In the genomic region with DNA sequence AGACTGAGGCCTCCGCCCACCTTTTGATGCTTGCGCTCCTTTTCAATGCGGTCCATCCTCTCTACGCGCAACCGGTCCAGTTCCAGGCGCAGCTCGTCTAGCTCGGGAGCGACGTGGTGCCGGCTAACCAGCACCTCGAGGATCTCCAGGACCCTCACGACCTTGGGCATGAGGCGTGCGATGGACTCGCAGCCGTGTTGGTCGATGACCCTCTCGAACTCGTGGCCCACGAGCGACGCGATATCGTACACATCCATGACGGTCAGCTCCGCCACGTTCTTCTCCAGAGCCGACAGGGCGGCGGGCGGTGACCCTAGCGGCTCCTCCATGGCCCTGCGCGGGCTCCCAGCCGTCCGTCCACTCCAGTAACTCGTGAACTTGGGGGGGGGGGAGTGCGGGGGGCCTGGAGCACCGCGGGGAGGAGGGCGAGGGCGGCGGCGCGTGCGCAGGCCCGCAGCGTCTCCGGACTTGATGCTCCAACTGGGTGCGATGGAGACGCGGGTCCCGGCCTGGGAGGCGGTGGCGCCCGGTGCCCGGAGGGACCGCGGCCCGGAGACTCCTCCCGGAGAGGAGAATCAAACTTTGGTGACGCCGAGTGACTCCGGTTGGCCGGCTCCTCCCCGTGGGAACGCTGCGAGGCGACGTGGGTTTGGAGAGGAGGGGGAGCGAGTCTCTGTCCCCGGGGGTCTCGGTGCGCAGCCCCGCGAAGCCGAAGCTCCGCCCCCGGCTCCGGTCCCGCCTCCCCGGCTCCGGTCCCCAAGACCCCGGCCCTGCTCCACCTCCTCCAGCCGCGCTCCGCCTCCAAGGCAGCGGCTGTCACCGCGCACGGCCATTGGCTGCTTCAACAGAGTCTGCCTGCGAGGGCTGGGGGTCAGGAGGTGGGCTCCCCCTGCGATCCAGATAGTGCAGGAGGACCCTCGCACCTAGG, we compare ENCODE assay signal across 8 mouse cellular contexts. TPM values are rescaled to one million over a fixed set of nuclear protein-coding genes. Genes with fewer than 3 reads are reported as not detected.
DNase-seq lines count a peak whose midpoint lies in the region; ATAC-seq lines count a peak whose summit lies in the region.

A gene (minus strand): TSS at position 737 of the 928 bp plus-strand sequence.

- H3K4me3 ChIP-seq in hindbrain, embryonic 16.5 days (ENCODE audit: low read length) = peak within 1 kb of the TSS; percentile 82

- peak within 1 kb of the TSS; percentile 84 for H3K9ac ChIP-seq in hindbrain, embryonic 16.5 days (ENCODE audit: low read depth, low read length)

- peak; percentile 49 for DNase-seq in T-cell, adult 2 months (ENCODE audit: low spot score)
- DNase-seq in cerebellum, postnatal 25 days = peak; percentile 77 to 85
- peak; percentile 69 to 77 for DNase-seq in gastrocnemius, adult 8-10 months (ENCODE audit: low spot score in 2 of 2)
- DNase-seq in left cerebral cortex, adult 8-10 months (ENCODE audit: low spot score in 2 of 2) = peak; percentile 53 to 68
- peak; percentile 84 for DNase-seq in right cerebral cortex, postnatal 25 days

- under 1% methylated on average over 74 of the region's 96 CpGs for WGBS in hindbrain, embryonic 16.5 days

- H3K36me3 ChIP-seq in hindbrain, embryonic 16.5 days (ENCODE audit: control insufficient read depth, insufficient read depth, low read length) = no peaks in the 10 kb centered on the region

- ATAC-seq in hindbrain, embryonic 16.5 days = peak; percentile 93
- peak; percentile 56 for ATAC-seq in megakaryocyte, adult 5-6 weeks (ENCODE audit: poor library complexity, severe bottlenecking)
- ATAC-seq in erythroid progenitor cell, adult 5-6 weeks (replicated peaks; ENCODE audit: low FRiP score, poor library complexity, severe bottlenecking) = no peak

- peaks cover 24% of the 10 kb centered on the region for H3K4me1 ChIP-seq in hindbrain, embryonic 16.5 days (ENCODE audit: control insufficient read depth, insufficient read depth, low read depth, low read length)

- no peaks in the 10 kb centered on the region for H3K9me3 ChIP-seq in hindbrain, embryonic 16.5 days (ENCODE audit: control insufficient read depth, low read length)

- H3K27ac ChIP-seq in hindbrain, embryonic 16.5 days (ENCODE audit: low read depth, low read length) = peak within 1 kb of the TSS; percentile 86

- H3K4me2 ChIP-seq in hindbrain, embryonic 16.5 days (ENCODE audit: low read length) = peak within 1 kb of the TSS; percentile 84

- no peaks in the 10 kb centered on the region for H3K27me3 ChIP-seq in hindbrain, embryonic 16.5 days (replicated peaks; ENCODE audit: control insufficient read depth, insufficient read depth, low read length)

RNA-seq across cellular contexts. Expression of the gene that starts here (rescaled TPM):
- total RNA-seq in gastrocnemius, adult 8-10 months (2022) = 100 to 1,000 TPM; 208 to 326 (median 241) TPM
- polyA plus RNA-seq in hindbrain, embryonic 16.5 days (2015; fragmentation: Nextera tagmentation; extraction: Ambion mirVana) = 13.9 and 14.5 TPM in 2 replicates
- total RNA-seq in left cerebral cortex, adult 8-10 months (2022) = 10 to 100 TPM; 51.6 to 69.0 (median 61.8) TPM
- 0.75 and 1.2 TPM in 2 replicates for total RNA-seq in megakaryocyte, adult 5-6 weeks (2015)
- 0.48 and 0.65 TPM in 2 replicates for total RNA-seq in megakaryocyte, adult 5-6 weeks (2017)
- total RNA-seq in erythroid progenitor cell, adult 5-6 weeks (2015; ENCODE audit: low replicate concordance) = not detected in 2 replicates
- total RNA-seq in erythroid progenitor cell, adult 5-6 weeks (2017; ENCODE audit: low replicate concordance) = not detected in 2 replicates

Comparison
In these comparisons a context has a peak if more than half of its experiments do, and no peak if none do; other contexts are left out.
1. RNA of the gene that starts here (total RNA-seq): 208 to 326 TPM in gastrocnemius, adult 8-10 months and 51.6 to 69.0 TPM in left cerebral cortex, adult 8-10 months; 0.48 to 1.2 TPM in megakaryocyte, adult 5-6 weeks and not detected in erythroid progenitor cell, adult 5-6 weeks; every median in the first group is over 10 times any median in the second.
2. Peak in every context shown above with its lines, with median percentiles within 50 percentile points of each other: DNase-seq.